Mouse (Mus musculus) forebrain, postnatal 0 days (tissue): ENCODE data around the gene Grasp. TPM values are rescaled to one million over a fixed set of nuclear protein-coding genes. Genes with fewer than 3 reads are reported as not detected.

Source experiments
- ATAC-seq: fragments of 200-750 bp; cut with Nextera tagmentation; 2 replicates; pipeline ENCODE4 v1.8.0; 2017; ENCODE audit warnings: mild to moderate bottlenecking, moderate library complexity
- DNase-seq: peaks from one replicate; pipeline ENCODE4 v3.0.0-alpha.2; 2015
- H3K27ac ChIP-seq: fragments of 300-500 bp; sonication (generic); 2 replicates; pipeline ENCODE4 v1.5.1; 2014; ENCODE audit warnings: low read depth, mild to moderate bottlenecking, antibody characterized with exemption, low read length, moderate library complexity, mixed read lengths
- H3K27me3 ChIP-seq: fragments of 300-500 bp; sonication (generic); 2 replicates; pipeline ENCODE4 v1.6.1; 2014; ENCODE audit warnings: mild to moderate bottlenecking, low read length, mixed read lengths; ENCODE audit not compliant: insufficient read depth
- H3K36me3 ChIP-seq: fragments of 300-500 bp; sonication (generic); 2 replicates; pipeline ENCODE4 v1.6.1; 2014; ENCODE audit warnings: mild to moderate bottlenecking, moderate library complexity; ENCODE audit not compliant: insufficient read depth
- H3K4me1 ChIP-seq: fragments of 300-500 bp; sonication (generic); 2 replicates; pipeline ENCODE4 v1.6.1; 2014; ENCODE audit warnings: antibody characterized with exemption; ENCODE audit not compliant: insufficient read depth
- H3K4me2 ChIP-seq: fragments of 300-500 bp; sonication (generic); 2 replicates; pipeline ENCODE4 v1.6.1; 2014; ENCODE audit warnings: low read depth, mild to moderate bottlenecking, moderate library complexity
- H3K4me3 ChIP-seq: fragments of 300-500 bp; sonication (generic); 2 replicates; pipeline ENCODE4 v1.5.1; 2014; ENCODE audit warnings: low read depth, low read length, mixed read lengths
- H3K9ac ChIP-seq: fragments of 300-500 bp; sonication (generic); 2 replicates; pipeline ENCODE4 v1.6.1; 2014; ENCODE audit warnings: mild to moderate bottlenecking
- H3K9me3 ChIP-seq: fragments of 300-500 bp; sonication (generic); 2 replicates; pipeline ENCODE4 v1.6.1; 2016; ENCODE audit warnings: low read length
- CTCF ChIP-seq: sonication (generic); IDR thresholded peaks from 2 replicates; pipeline ENCODE4 v1.5.1; 2016; ENCODE audit warnings: antibody characterized with exemption, control low read depth, low read depth
- WGBS: fragments of 180-500 bp; shearing (Covaris S2); extraction: QIAGEN DNeasy Blood & Tissue Kit; methylation state at CpG from one replicate; pipeline ENCODE4 v1.1.7; 2014; 5-methylcytosine and 5-hydroxymethylcytosine counted together
- polyA plus RNA-seq: library from polyadenylated mRNA; unstranded; fragments of >200 nt; fragmentation: Nextera tagmentation; extraction: Ambion mirVana; gene quantifications from 2 replicates; pipeline ENCODE4 v1.2.1, GENCODE M21; 2015
- total RNA-seq: library from RNA; depleted of rRNA; stranded (reverse); fragments of >200 nt; gene quantifications from 2 replicates; pipeline ENCODE4 v1.2.3, GENCODE M21; 2014

Gene Grasp
- total and polyA plus RNA-seq, 2 experiments from 2014 or later: 3.3 to 11.1 TPM

GRCm38 (mm10) chr15:101262502-101262901 is 38.5 kb downstream of the Grasp start:
- DNase-seq (no peak), ATAC-seq (no peak)
- 63% methylated on average over 5 of the region's 5 CpGs for WGBS
- no peak for TF ChIP-seq CTCF
- H3K4me3 ChIP-seq: no peak overlapping the region
- H3K27me3 ChIP-seq: peaks cover 5% of the 10 kb centered on the region
- no peaks in the 10 kb centered on the region for H3K9me3 ChIP-seq
- no peak overlapping the region for H3K27ac ChIP-seq
- no peaks in the 10 kb centered on the region for H3K36me3 ChIP-seq
- no peak overlapping the region for H3K4me2 ChIP-seq
- H3K4me1 ChIP-seq: peaks cover 7% of the 10 kb centered on the region; the same call in 1 of the 2 replicates
- H3K9ac ChIP-seq: no peak overlapping the region

GRCm38 (mm10) chr15:101266132-101266963 is 42.4 kb downstream of the Grasp start:
- Histone ChIP-seq H3K36me3 (0 out of 2 replicates have a peak, but pooled peaks cover 5% of the 10 kb centered on the region), H3K27ac (no peak overlapping the region), H3K9me3 (no peaks in the 10 kb centered on the region), H3K9ac (peak overlapping the region; percentile 52), H3K4me1 (peaks cover 7% of the 10 kb centered on the region; the same call in 1 of the 2 replicates), H3K4me2 (peak overlapping the region; percentile 79), H3K27me3 (peaks cover 5% of the 10 kb centered on the region), H3K4me3 (peak overlapping the region; percentile 43)
- DNase-seq: peak; percentile 82
- WGBS: 3% methylated on average over 54 of the region's 57 CpGs
- peak; percentile 90 for ATAC-seq
- TF ChIP-seq CTCF: peak; percentile 36; the same call in 1 of the 2 replicates

GRCm38 (mm10) chr15:101267053-101268032 is 43.4 kb downstream of the Grasp start:
- peak; percentile 26 for DNase-seq
- H3K27ac ChIP-seq: no peak overlapping the region
- WGBS: 7% methylated on average over 25 of the region's 25 CpGs

GRCm38 (mm10) chr15:101270101-101270820 is 46.3 kb downstream of the Grasp start:
- no peak overlapping the region for H3K4me2 ChIP-seq
- 92% methylated on average over 29 of the region's 29 CpGs for WGBS
- H3K27ac ChIP-seq: no peak overlapping the region
- H3K4me3 ChIP-seq: no peak overlapping the region
- peaks cover 5% of the 10 kb centered on the region for H3K27me3 ChIP-seq
- peaks cover 29% of the 10 kb centered on the region for H3K36me3 ChIP-seq
- DNase-seq (no peak), ATAC-seq (no peak)
- H3K9me3 ChIP-seq: no peaks in the 10 kb centered on the region
- H3K4me1 ChIP-seq: peaks cover 7% of the 10 kb centered on the region; the same call in 1 of the 2 replicates
- no peak for TF ChIP-seq CTCF
- H3K9ac ChIP-seq: no peak overlapping the region

More at GRCm38 (mm10) chr15:101267053-101268032, 43.4 kb downstream of the Grasp start:
- Histone ChIP-seq H3K4me1 (peaks cover 7% of the 10 kb centered on the region; the same call in 1 of the 2 replicates), H3K4me2 (peak overlapping the region; percentile 79), H3K4me3 (peak overlapping the region; percentile 43), H3K9me3 (no peaks in the 10 kb centered on the region), H3K9ac (peak overlapping the region; percentile 52; the same call in 1 of the 2 replicates), H3K27me3 (peaks cover 5% of the 10 kb centered on the region), H3K36me3 (peaks cover 8% of the 10 kb centered on the region)
- no peak for ATAC-seq
- TF ChIP-seq CTCF: no peak

GRCm38 (mm10) chr15:101271107-101271506 is 47.1 kb downstream of the Grasp start:
- Histone ChIP-seq H3K27me3 (no peaks in the 10 kb centered on the region), H3K36me3 (peaks cover 29% of the 10 kb centered on the region), H3K27ac (no peak overlapping the region), H3K4me1 (peaks cover 1% of the 10 kb centered on the region; the same call in 1 of the 2 replicates), H3K9ac (no peak overlapping the region), H3K4me3 (no peak overlapping the region), H3K4me2 (no peak overlapping the region), H3K9me3 (no peaks in the 10 kb centered on the region)
- 79% methylated on average over 3 of the region's 3 CpGs for WGBS
- DNase-seq (no peak), ATAC-seq (no peak)
- no peak for TF ChIP-seq CTCF

GRCm38 (mm10) chr15:101271513-101271912 is 47.5 kb downstream of the Grasp start:
- no peaks in the 10 kb centered on the region for H3K4me1 ChIP-seq
- WGBS: 73% methylated on average over 15 of the region's 15 CpGs
- ATAC-seq (peak; percentile 28; the same call in 1 of the 2 replicates), DNase-seq (no peak)
- H3K27ac ChIP-seq: no peak overlapping the region
- H3K9me3 ChIP-seq: no peaks in the 10 kb centered on the region
- TF ChIP-seq CTCF: no peak
- peaks cover 29% of the 10 kb centered on the region for H3K36me3 ChIP-seq
- no peaks in the 10 kb centered on the region for H3K27me3 ChIP-seq
- no peak overlapping the region for H3K9ac ChIP-seq
- H3K4me2 ChIP-seq: no peak overlapping the region
- H3K4me3 ChIP-seq: no peak overlapping the region
